Mouse (Mus musculus): ENCODE results near the gene Trove2.

- TF ChIP-seq CTCF (IDR thresholded peaks at IDR 0.05; ENCODE audit: low read depth): peak; percentile 67
- no peak for TF ChIP-seq EP300 (optimal IDR thresholded peaks at IDR 0.05)
These were observed 46.0 kb downstream of the Trove2 start for GRCm38 (mm10) chr1:143730899-143731298.

Data from stomach, postnatal 0 days (tissue).